Mouse (Mus musculus): ENCODE measurements around the gene Zdhhc23. TPM values are rescaled to one million over a fixed set of nuclear protein-coding genes. Genes with fewer than 3 reads are reported as not detected.
A peak's percentile ranks its signal among the peaks of the same experiment; 100 is the strongest.

Gene Zdhhc23
- total RNA-seq (2014; rRNA removed; ENCODE audit: low replicate concordance) = 0.46 and 0.58 TPM in 2 replicates
- 0.59 and 0.72 TPM in 2 replicates for polyA plus RNA-seq (2015; fragmentation: Nextera tagmentation; extraction: Ambion mirVana)

DNA sequence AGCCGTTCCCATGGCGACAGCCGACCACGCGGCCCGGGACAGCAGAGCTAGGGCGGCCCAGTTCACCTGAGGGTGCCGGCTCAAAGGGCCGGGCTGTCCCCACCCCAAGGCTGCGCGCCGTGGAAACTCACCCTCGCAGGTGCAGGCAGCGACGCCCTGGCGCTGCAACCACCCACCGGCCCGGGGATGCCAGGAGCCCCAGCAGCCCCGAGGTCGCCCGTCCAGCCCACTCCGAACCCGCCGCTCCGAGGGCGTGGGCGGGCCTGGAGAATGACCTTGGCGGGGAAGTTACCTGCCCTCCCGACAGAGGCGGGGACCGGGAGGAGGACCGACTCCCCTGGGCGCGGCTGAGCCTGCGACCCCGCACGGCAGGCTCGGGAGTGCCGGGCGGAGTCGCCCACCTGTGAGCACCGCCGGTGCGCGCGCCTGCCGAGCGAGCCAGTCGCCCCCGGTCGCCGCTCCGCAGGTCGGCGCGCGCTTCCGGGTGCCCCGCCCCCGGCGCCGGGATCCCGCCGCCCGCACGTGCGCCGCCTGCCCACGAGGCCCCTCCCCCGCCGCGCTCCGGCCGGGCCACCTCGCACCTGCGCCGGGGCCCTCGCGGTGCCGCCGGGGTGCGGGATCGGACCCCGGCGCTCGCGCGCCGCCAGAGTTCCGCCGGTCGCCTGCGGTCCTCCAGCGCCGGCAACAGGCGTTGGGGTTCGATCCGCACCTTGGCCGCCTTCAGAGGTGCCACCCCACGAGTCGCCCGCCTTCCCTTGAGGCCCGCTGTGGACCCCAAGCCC is at the start of gene Zdhhc23:
Zdhhc23 (minus strand) TSS at position 464 of the 782 bp plus-strand sequence.
- H3K27me3 ChIP-seq (ENCODE audit: control insufficient read depth, insufficient read depth, low read length) = peaks cover 6% of the 10 kb centered on the region; the same call in 1 of the 2 replicates
- DNase-seq (ENCODE audit: low spot score) (no peak), ATAC-seq (ENCODE audit: insufficient read depth, low read depth) (peak; percentile 75)
- H3K4me1 ChIP-seq (ENCODE audit: control insufficient read depth, insufficient read depth) = 0 out of 2 replicates have a peak, but pooled peaks cover 5% of the 10 kb centered on the region
- peak within 1 kb of the TSS; percentile 98 for H3K4me2 ChIP-seq (ENCODE audit: low read depth, low read length)
- peak within 1 kb of the TSS; percentile 62 for H3K4me3 ChIP-seq (ENCODE audit: low read depth, low read length)
- under 1% methylated on average over 67 of the region's 103 CpGs for WGBS
- TF ChIP-seq CTCF (IDR thresholded peaks at IDR 0.05; ENCODE audit: low read depth) = no peak
- no peak for TF ChIP-seq EP300 (IDR thresholded peaks at IDR 0.05; ENCODE audit: low read depth)
- no peak within 1 kb of the TSS for H3K27ac ChIP-seq (ENCODE audit: low read depth)
- H3K9me3 ChIP-seq (replicated peaks; ENCODE audit: control insufficient read depth, low read length) = no peaks in the 10 kb centered on the region
- H3K36me3 ChIP-seq (replicated peaks; ENCODE audit: control insufficient read depth, insufficient read depth, low read length) = no peaks in the 10 kb centered on the region
- H3K9ac ChIP-seq (replicated peaks; ENCODE audit: low read depth, low read length) = peak within 1 kb of the TSS; percentile 47

DNA sequence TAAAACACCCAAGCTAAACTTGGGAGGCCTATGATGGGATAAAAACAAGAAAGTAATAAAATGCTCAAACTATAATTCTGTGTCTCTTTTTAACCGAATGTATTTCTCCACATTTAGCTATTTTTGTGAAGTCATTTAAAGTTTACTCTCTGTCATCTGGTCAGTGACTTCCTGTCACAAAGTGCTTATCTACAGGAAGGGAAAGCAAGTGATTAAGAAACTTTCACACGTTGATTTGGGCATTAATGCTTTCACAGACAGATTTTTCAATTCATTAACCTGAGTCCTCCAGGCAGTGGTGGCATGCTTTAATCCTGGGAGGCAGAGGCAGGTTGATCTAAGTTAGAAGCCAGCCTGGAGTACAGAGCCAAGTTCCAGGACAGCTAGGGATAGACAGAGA is 49.7 kb upstream of the Zdhhc23 start:
- DNase-seq (ENCODE audit: low spot score) (no peak), ATAC-seq (ENCODE audit: insufficient read depth, low read depth) (no peak)
- Histone ChIP-seq H3K4me2 (ENCODE audit: low read depth, low read length) (no peak overlapping the region), H3K27me3 (ENCODE audit: control insufficient read depth, insufficient read depth, low read length) (no peaks in the 10 kb centered on the region), H3K4me1 (ENCODE audit: control insufficient read depth, insufficient read depth) (0 out of 2 replicates have a peak, but pooled peaks cover 5% of the 10 kb centered on the region), H3K9me3 (replicated peaks; ENCODE audit: control insufficient read depth, low read length) (no peaks in the 10 kb centered on the region), H3K27ac (ENCODE audit: low read depth) (no peak overlapping the region), H3K4me3 (ENCODE audit: low read depth, low read length) (no peak overlapping the region), H3K9ac (replicated peaks; ENCODE audit: low read depth, low read length) (no peak overlapping the region), H3K36me3 (replicated peaks; ENCODE audit: control insufficient read depth, insufficient read depth, low read length) (no peaks in the 10 kb centered on the region)
- WGBS = 41% methylated on average over 2 of the region's 2 CpGs
- no peak for TF ChIP-seq EP300 (IDR thresholded peaks at IDR 0.05; ENCODE audit: low read depth)
- TF ChIP-seq CTCF (IDR thresholded peaks at IDR 0.05; ENCODE audit: low read depth) = no peak

DNA sequence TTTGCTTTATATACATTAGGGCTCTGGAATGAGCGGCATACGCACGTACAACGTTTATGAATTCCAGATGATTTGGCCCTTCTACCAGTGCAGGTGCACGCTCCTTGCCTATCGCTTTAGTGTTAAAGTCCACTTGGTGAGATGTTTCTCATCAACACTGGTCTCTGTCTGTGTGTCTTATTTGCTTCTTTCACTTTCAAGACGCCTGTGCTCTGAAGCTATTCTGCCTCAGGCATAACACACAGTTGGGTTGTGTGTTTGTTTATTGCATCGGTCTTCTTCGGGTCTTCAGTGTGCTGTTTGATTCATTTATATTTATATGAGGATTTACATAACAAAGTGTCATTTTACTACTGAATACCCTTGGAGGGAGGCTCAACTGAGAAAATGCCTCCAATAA is 47.2 kb upstream of the Zdhhc23 start:
- ATAC-seq (ENCODE audit: insufficient read depth, low read depth) (no peak), DNase-seq (ENCODE audit: low spot score) (no peak)
- Histone ChIP-seq H3K36me3 (replicated peaks; ENCODE audit: control insufficient read depth, insufficient read depth, low read length) (no peaks in the 10 kb centered on the region), H3K9me3 (replicated peaks; ENCODE audit: control insufficient read depth, low read length) (no peaks in the 10 kb centered on the region), H3K27me3 (ENCODE audit: control insufficient read depth, insufficient read depth, low read length) (no peaks in the 10 kb centered on the region), H3K4me1 (ENCODE audit: control insufficient read depth, insufficient read depth) (0 out of 2 replicates have a peak, but pooled peaks cover 5% of the 10 kb centered on the region), H3K4me3 (ENCODE audit: low read depth, low read length) (no peak overlapping the region), H3K27ac (ENCODE audit: low read depth) (no peak overlapping the region), H3K9ac (replicated peaks; ENCODE audit: low read depth, low read length) (no peak overlapping the region), H3K4me2 (ENCODE audit: low read depth, low read length) (no peak overlapping the region)
- WGBS = 89% methylated on average over 9 of the region's 9 CpGs
- TF ChIP-seq EP300 (IDR thresholded peaks at IDR 0.05; ENCODE audit: low read depth) (no peak), CTCF (IDR thresholded peaks at IDR 0.05; ENCODE audit: low read depth) (no peak)

DNA sequence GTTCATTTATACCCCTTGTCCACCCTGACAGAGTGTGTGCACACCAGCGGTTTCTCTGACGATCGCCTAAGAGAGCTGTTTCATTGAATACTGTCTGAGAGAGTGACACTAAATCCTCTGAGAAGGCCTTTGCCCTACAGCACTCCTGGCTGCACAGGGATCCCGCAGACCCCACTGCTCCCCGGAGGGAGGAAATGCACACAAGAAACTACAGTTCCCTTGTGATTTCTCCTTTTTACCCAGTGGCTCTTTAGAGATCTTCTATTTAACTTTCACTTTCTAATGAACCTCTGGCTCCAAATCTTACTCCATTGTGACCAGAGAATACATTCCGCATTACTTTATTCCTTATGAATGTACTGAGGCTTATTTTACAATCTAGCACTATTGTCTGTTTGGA is 46.6 kb upstream of the Zdhhc23 start:
- H3K9me3 ChIP-seq (replicated peaks; ENCODE audit: control insufficient read depth, low read length) = no peaks in the 10 kb centered on the region
- WGBS = 62% methylated on average over 6 of the region's 6 CpGs
- no peak for ATAC-seq (ENCODE audit: insufficient read depth, low read depth)

DNA sequence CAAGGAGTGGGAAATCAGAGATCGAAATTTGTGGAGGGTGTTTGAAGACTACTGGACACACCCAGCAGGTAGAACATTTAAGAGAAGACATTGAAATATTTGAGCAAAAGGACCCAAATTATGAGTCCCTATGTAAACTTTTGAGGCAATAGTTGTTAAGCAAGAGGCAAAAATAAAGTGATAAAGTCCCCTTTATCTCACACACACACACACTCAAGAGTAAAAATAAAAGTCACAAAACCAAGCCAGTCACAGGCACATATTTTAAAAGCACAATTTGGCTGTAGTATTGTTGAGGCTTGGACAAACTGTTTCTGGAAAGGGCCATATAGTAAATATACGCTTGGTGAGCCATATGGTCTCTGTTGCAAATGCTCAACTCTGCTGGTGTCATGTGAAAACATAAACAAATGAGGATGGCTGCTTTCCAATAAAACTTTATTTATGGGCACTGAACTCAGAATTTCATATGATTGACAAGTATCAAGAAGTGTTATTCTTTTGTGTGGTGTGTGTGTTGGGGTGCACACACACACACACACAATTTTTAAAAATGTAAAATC is 39.5 kb upstream of the Zdhhc23 start:
- no peaks in the 10 kb centered on the region for H3K4me1 ChIP-seq (ENCODE audit: control insufficient read depth, insufficient read depth)
- TF ChIP-seq EP300 (IDR thresholded peaks at IDR 0.05; ENCODE audit: low read depth) = no peak
- TF ChIP-seq CTCF (IDR thresholded peaks at IDR 0.05; ENCODE audit: low read depth) = no peak
- no peak overlapping the region for H3K27ac ChIP-seq (ENCODE audit: low read depth)
- H3K4me2 ChIP-seq (ENCODE audit: low read depth, low read length) = 0 out of 2 replicates have a peak overlapping the region, but pooled peaks have one; percentile 28
- no peak overlapping the region for H3K4me3 ChIP-seq (ENCODE audit: low read depth, low read length)
- ATAC-seq (ENCODE audit: insufficient read depth, low read depth) = no peak
- no peaks in the 10 kb centered on the region for H3K36me3 ChIP-seq (replicated peaks; ENCODE audit: control insufficient read depth, insufficient read depth, low read length)
- no peak overlapping the region for H3K9ac ChIP-seq (replicated peaks; ENCODE audit: low read depth, low read length)
- no peaks in the 10 kb centered on the region for H3K27me3 ChIP-seq (ENCODE audit: control insufficient read depth, insufficient read depth, low read length)
- no peak for DNase-seq (ENCODE audit: low spot score)
- no peaks in the 10 kb centered on the region for H3K9me3 ChIP-seq (replicated peaks; ENCODE audit: control insufficient read depth, low read length)
- WGBS = 63% methylated on average over 2 of the region's 2 CpGs

More for the DNA sequence above, 46.6 kb upstream of the Zdhhc23 start:
- Histone ChIP-seq H3K4me3 (ENCODE audit: low read depth, low read length) (no peak overlapping the region), H3K4me2 (ENCODE audit: low read depth, low read length) (0 out of 2 replicates have a peak overlapping the region, but pooled peaks have one; percentile 8), H3K27me3 (ENCODE audit: control insufficient read depth, insufficient read depth, low read length) (no peaks in the 10 kb centered on the region), H3K27ac (ENCODE audit: low read depth) (no peak overlapping the region), H3K36me3 (replicated peaks; ENCODE audit: control insufficient read depth, insufficient read depth, low read length) (no peaks in the 10 kb centered on the region), H3K9ac (replicated peaks; ENCODE audit: low read depth, low read length) (no peak overlapping the region), H3K4me1 (ENCODE audit: control insufficient read depth, insufficient read depth) (0 out of 2 replicates have a peak, but pooled peaks cover 5% of the 10 kb centered on the region)
- TF ChIP-seq EP300 (IDR thresholded peaks at IDR 0.05; ENCODE audit: low read depth) = no peak
- no peak for TF ChIP-seq CTCF (IDR thresholded peaks at IDR 0.05; ENCODE audit: low read depth)
- no peak for DNase-seq (ENCODE audit: low spot score)

Data from heart, postnatal 0 days (tissue).